Comparison of ENCODE assay signal across 9 mouse cellular contexts in the genomic region with DNA sequence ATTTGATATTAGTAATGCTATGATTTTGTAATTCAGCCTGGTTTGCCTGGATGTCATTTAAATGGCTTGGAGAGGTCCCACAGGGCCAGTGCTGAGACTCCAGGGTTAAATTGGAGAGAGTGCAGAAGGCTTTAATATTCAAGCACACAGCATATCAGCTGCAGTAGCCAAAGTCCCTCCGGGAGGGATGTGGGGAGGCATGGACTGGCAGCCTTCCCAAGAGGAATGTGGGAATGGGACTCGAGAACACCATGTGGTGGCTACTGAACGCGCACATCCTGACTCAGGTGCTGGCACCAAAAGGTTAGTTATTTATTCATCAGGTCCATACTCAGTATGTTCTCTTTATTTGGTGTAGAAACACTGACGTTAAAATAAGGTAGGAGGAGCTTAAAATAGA.
DNase-seq lines count a peak whose midpoint lies in the region; ATAC-seq lines count a peak whose summit lies in the region.
"Had no signal": no experiment of that assay in that cellular context is flagged by ENCODE, and none has a peak within 500 bp of the region (broad histone marks: within the 10 kb centered on the region; RNA-seq: fewer than 3 reads in every experiment).

No protein-coding gene starts in this region.

- H3K36me3 ChIP-seq in neural tube, embryonic 11.5 days (ENCODE audit: control insufficient read depth, insufficient read depth, low read length) = no peaks in the 10 kb centered on the region
- no peaks in the 10 kb centered on the region for H3K36me3 ChIP-seq in neural tube, embryonic 15.5 days
- no peaks in the 10 kb centered on the region for H3K36me3 ChIP-seq in kidney, embryonic 15.5 days
- H3K36me3 ChIP-seq: limb, embryonic 13.5 days had no signal

- ATAC-seq in neural tube, embryonic 11.5 days (ENCODE audit: insufficient read depth, low FRiP score, low TSS enrichment) = peak; percentile 48; the same call in 1 of the 2 replicates
- no peak for ATAC-seq in neural tube, embryonic 15.5 days (ENCODE audit: low FRiP score)
- no peak for ATAC-seq in kidney, embryonic 15.5 days (replicated peaks; ENCODE audit: low FRiP score)

- H3K4me1 ChIP-seq in neural tube, embryonic 11.5 days (ENCODE audit: control insufficient read depth, insufficient read depth, low read length) = peaks cover 3% of the 10 kb centered on the region
- H3K4me1 ChIP-seq in neural tube, embryonic 15.5 days = peaks cover 10% of the 10 kb centered on the region; the same call in 1 of the 2 replicates
- H3K4me1 ChIP-seq in kidney, embryonic 15.5 days = peaks cover 12% of the 10 kb centered on the region; the same call in 1 of the 2 replicates
- H3K4me1 ChIP-seq: limb, embryonic 13.5 days had no signal

- no peak overlapping the region for H3K9ac ChIP-seq in neural tube, embryonic 11.5 days (ENCODE audit: low read length)
- no peak overlapping the region for H3K9ac ChIP-seq in neural tube, embryonic 15.5 days (replicated peaks)
- H3K9ac ChIP-seq in kidney, embryonic 15.5 days = no peak overlapping the region
- H3K9ac ChIP-seq: limb, embryonic 13.5 days had no signal

- H3K27ac ChIP-seq in neural tube, embryonic 11.5 days (ENCODE audit: low read depth, low read length) = no peak overlapping the region
- H3K27ac ChIP-seq in neural tube, embryonic 15.5 days (replicated peaks) = no peak overlapping the region
- H3K27ac ChIP-seq in kidney, embryonic 15.5 days = 0 out of 2 replicates have a peak overlapping the region, but pooled peaks have one; percentile 9
- H3K27ac ChIP-seq: limb, embryonic 13.5 days had no signal

- WGBS in neural tube, embryonic 11.5 days = 63% methylated on average over 5 of the region's 5 CpGs
- whole genome bisulfite sequencing in neural tube, embryonic 15.5 days = 31% methylated on average over 5 of the region's 5 CpGs
- WGBS in kidney, embryonic 15.5 days = 57% methylated on average over 5 of the region's 5 CpGs

- DNase-seq in embryo, embryonic 11 days = peak; percentile 40
- no peak for DNase-seq in embryo, embryonic 10.5 days (ENCODE audit: low spot score)
- peak; percentile 33 for DNase-seq in neural tube, embryonic 11.5 days (ENCODE audit: low spot score)
- no peak for DNase-seq in natural killer cell, adult 2 months (ENCODE audit: low spot score in 2 of 2)
- DNase-seq in left cerebral cortex, postnatal 14 days (ENCODE audit: low spot score in 2 of 2) = no peak
- DNase-seq in MN1 (ENCODE audit: low spot score) = no peak

- intact Hi-C loops in left cerebral cortex, postnatal 14 days (cut with DNase I) = no loop called here

- no peaks in the 10 kb centered on the region for H3K9me3 ChIP-seq in neural tube, embryonic 11.5 days (ENCODE audit: control insufficient read depth, low read length)
- H3K9me3 ChIP-seq in neural tube, embryonic 15.5 days (replicated peaks) = no peaks in the 10 kb centered on the region
- no peaks in the 10 kb centered on the region for H3K9me3 ChIP-seq in kidney, embryonic 15.5 days (replicated peaks)

- no peaks in the 10 kb centered on the region for H3K27me3 ChIP-seq in neural tube, embryonic 11.5 days (ENCODE audit: control insufficient read depth, insufficient read depth, low read length)
- no peaks in the 10 kb centered on the region for H3K27me3 ChIP-seq in neural tube, embryonic 15.5 days (replicated peaks)
- no peaks in the 10 kb centered on the region for H3K27me3 ChIP-seq in kidney, embryonic 15.5 days

- no peak overlapping the region for H3K4me3 ChIP-seq in neural tube, embryonic 11.5 days (ENCODE audit: low read depth, low read length)
- no peak overlapping the region for H3K4me3 ChIP-seq in neural tube, embryonic 15.5 days (replicated peaks)
- H3K4me3 ChIP-seq in kidney, embryonic 15.5 days (replicated peaks) = no peak overlapping the region
- H3K4me3 ChIP-seq: limb, embryonic 13.5 days had no signal

- H3K4me2 ChIP-seq in neural tube, embryonic 11.5 days (ENCODE audit: low read depth) = no peak overlapping the region
- no peak overlapping the region for H3K4me2 ChIP-seq in neural tube, embryonic 15.5 days
- no peak overlapping the region for H3K4me2 ChIP-seq in kidney, embryonic 15.5 days
- H3K4me2 ChIP-seq: limb, embryonic 13.5 days had no signal

Comparison
In these comparisons a context has a peak if more than half of its experiments do, and no peak if none do; other contexts are left out.
1. DNase-seq: peak in embryo, embryonic 11 days (single experiment) and neural tube, embryonic 11.5 days (single experiment); none in embryo, embryonic 10.5 days (single experiment), natural killer cell, adult 2 months (0 of 2), left cerebral cortex, postnatal 14 days (0 of 2) and MN1 (single experiment).